Comparison of ENCODE assay signal across 8 mouse cellular contexts in genomic region chr5:23284884-23285283, GRCm38 (mm10).
DNase-seq lines count a peak whose midpoint lies in the region; ATAC-seq and TF ChIP-seq lines count a peak whose summit lies in the region.

No protein-coding gene starts in this region.

- no peaks in the 10 kb centered on the region for H3K27me3 ChIP-seq in forebrain, embryonic 14.5 days (replicated peaks; ENCODE audit: control insufficient read depth, insufficient read depth, low read length)
- no peaks in the 10 kb centered on the region for H3K27me3 ChIP-seq in forebrain, embryonic 10.5 days (ENCODE audit: poor library complexity, severe bottlenecking)
- H3K27me3 ChIP-seq in lung, postnatal 0 days (replicated peaks; ENCODE audit: insufficient read depth, low read length), result no peaks in the 10 kb centered on the region

- H3K27ac ChIP-seq in forebrain, embryonic 14.5 days (ENCODE audit: low read depth, low read length), result no peak overlapping the region
- no peak overlapping the region for H3K27ac ChIP-seq in forebrain, embryonic 10.5 days
- no peak overlapping the region for H3K27ac ChIP-seq in lung, postnatal 0 days (ENCODE audit: low read length)

- TF ChIP-seq EP300 in lung, postnatal 0 days (IDR thresholded peaks at IDR 0.05), result no peak

- H3K9me3 ChIP-seq in forebrain, embryonic 14.5 days (replicated peaks; ENCODE audit: control insufficient read depth, low read length), result no peaks in the 10 kb centered on the region
- H3K9me3 ChIP-seq in forebrain, embryonic 10.5 days, result no peaks in the 10 kb centered on the region
- H3K9me3 ChIP-seq in lung, postnatal 0 days (ENCODE audit: low read length), result no peaks in the 10 kb centered on the region

- intact Hi-C loops in gastrocnemius, postnatal 14 days (cut with DNase I; ENCODE audit: low total_unique reads), result no loop called here

- no peaks in the 10 kb centered on the region for H3K4me1 ChIP-seq in forebrain, embryonic 14.5 days (ENCODE audit: control insufficient read depth, insufficient read depth, low read length)
- H3K4me1 ChIP-seq in forebrain, embryonic 10.5 days, result no peaks in the 10 kb centered on the region
- no peaks in the 10 kb centered on the region for H3K4me1 ChIP-seq in lung, postnatal 0 days (ENCODE audit: insufficient read depth, low read depth, low read length)

- DNase-seq in forebrain, embryonic 14.5 days (ENCODE audit: low spot score), result peak; percentile 85
- DNase-seq in forebrain, embryonic 10.5 days (ENCODE audit: extremely low spot score, low spot score), result no peak
- DNase-seq in lung, postnatal 0 days (ENCODE audit: low spot score), result peak; percentile 82
- no peak for DNase-seq in lung, postnatal 10 days
- peak; percentile 40 for DNase-seq in fibroblast of lung, adult 2 months (ENCODE audit: low read depth)
- DNase-seq in skeletal muscle tissue, adult 2 months (ENCODE audit: low read depth, low spot score), result peak; percentile 32
- no peak for DNase-seq in gastrocnemius, postnatal 14 days
- no peak for DNase-seq in cerebellum, adult 18-20 months

- no peak overlapping the region for H3K9ac ChIP-seq in forebrain, embryonic 14.5 days (ENCODE audit: low read length)
- H3K9ac ChIP-seq in lung, postnatal 0 days (replicated peaks; ENCODE audit: low read depth), result no peak overlapping the region

- H3K4me2 ChIP-seq in forebrain, embryonic 14.5 days (ENCODE audit: low read length), result no peak overlapping the region
- H3K4me2 ChIP-seq in lung, postnatal 0 days (replicated peaks; ENCODE audit: low read depth, low read length), result no peak overlapping the region

- no peaks in the 10 kb centered on the region for H3K36me3 ChIP-seq in forebrain, embryonic 14.5 days (ENCODE audit: control insufficient read depth, insufficient read depth, low read length)
- no peaks in the 10 kb centered on the region for H3K36me3 ChIP-seq in forebrain, embryonic 10.5 days (replicated peaks)
- H3K36me3 ChIP-seq in lung, postnatal 0 days (ENCODE audit: insufficient read depth, low read length), result no peaks in the 10 kb centered on the region

- no peak overlapping the region for H3K4me3 ChIP-seq in forebrain, embryonic 14.5 days (ENCODE audit: low read depth, low read length)
- H3K4me3 ChIP-seq in forebrain, embryonic 10.5 days, result no peak overlapping the region
- H3K4me3 ChIP-seq in lung, postnatal 0 days (ENCODE audit: low read depth, low read length), result no peak overlapping the region

- WGBS in forebrain, embryonic 14.5 days, result 17% methylated on average over 3 of the region's 3 CpGs
- WGBS in forebrain, embryonic 10.5 days, result 28% methylated on average over 3 of the region's 3 CpGs
- 20% methylated on average over 3 of the region's 3 CpGs for WGBS in lung, postnatal 0 days

- peak; percentile 66 for TF ChIP-seq CTCF in lung, postnatal 0 days (IDR thresholded peaks at IDR 0.05)

- ATAC-seq in forebrain, embryonic 14.5 days, result peak; percentile 44; the same call in 1 of the 2 replicates
- no peak for ATAC-seq in lung, postnatal 0 days

Comparison
In these comparisons a context has a peak if more than half of its experiments do, and no peak if none do; other contexts are left out.
1. DNase-seq: peak in forebrain, embryonic 14.5 days (single experiment), lung, postnatal 0 days (single experiment), fibroblast of lung, adult 2 months (single experiment) and skeletal muscle tissue, adult 2 months (single experiment); none in forebrain, embryonic 10.5 days (single experiment), lung, postnatal 10 days (single experiment), gastrocnemius, postnatal 14 days (single experiment) and cerebellum, adult 18-20 months (0 of 2).